Mouse (Mus musculus) kidney, adult 9 months (tissue): ENCODE data around the gene Dock10.
A peak's percentile ranks its signal among the peaks of the same experiment; 100 is the strongest.

ENCODE experiments used
- DNase-seq: peaks from one replicate; pipeline ENCODE4 v3.0.0; 2022

Gene Dock10

DNA sequence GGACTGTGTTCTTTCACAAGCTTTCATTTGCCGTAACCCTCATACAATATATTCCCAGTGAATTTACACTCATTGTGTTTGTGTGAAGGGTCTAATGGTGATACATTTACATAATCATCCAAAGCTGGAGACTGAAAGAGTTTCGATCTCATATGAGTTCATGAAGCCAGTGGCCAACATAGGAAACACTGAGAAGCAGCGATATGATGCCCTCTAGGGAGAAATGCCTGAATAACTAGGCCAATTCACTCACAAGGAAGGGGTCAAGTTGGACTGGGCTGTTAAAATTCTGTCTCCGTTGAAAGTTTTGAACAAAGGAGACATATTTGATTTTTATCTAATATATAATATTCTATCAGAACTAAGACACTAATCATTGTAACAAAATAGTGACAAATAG is 30.9 kb downstream of the Dock10 start:
- DNase-seq: no peak

DNA sequence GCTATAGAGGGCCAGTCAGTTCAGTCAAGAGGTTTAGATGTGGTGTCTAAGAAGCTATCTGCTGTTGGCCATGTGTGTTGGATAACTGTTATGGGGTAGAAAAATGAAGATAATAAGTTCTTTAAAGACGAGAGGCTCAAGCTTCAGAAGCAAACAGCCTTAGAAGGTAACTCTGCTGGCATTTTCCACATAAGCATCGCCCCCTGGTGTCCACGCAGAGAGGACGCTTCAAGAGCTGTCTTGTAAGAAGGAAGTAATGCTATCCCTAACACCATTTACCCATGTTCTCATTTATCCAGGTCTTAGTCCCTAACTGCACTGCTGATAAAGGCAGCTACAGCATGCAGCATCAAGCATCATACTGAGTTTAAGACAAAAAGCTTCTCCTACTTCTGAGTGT is 35.7 kb downstream of the Dock10 start:
- DNase-seq: peak; percentile 36

DNA sequence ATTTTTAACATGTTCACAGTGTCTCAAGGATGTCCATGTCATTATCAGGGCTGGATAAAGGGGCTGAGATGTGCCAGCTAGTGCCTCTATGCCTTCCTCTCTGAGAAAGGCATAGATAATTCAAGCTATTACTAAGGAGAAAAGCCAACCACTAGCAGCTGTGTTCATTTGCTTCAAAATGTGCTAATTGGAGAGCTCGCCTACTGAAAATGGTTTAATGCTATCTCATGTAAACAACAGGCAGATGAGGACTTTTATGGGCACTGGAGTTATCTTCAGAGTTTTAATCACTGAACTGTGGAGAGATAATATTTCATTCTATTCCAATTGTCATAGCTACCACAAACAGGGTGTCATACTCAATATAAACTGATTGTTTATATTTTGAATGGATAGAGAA is 36.3 kb downstream of the Dock10 start:
- DNase-seq: no peak

DNA sequence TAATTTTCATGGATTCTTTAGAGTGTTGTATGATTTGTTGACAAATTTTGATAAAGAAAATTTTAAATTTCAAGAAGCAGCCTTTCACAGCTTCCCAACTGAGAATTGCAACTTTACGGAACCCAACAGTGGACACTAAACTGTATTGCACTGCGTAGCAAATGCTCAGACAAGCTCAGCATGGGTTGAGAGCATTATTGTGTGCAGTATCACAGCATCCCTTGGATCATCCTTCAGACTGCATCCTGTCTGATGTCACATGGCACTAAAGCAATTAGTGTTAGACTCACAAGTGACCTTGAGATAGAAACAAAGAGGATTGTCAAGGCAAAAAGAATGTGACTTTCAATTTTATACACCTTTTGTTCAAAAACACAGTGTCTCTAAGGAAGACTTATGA is 37.1 kb downstream of the Dock10 start:
- DNase-seq: no peak

DNA sequence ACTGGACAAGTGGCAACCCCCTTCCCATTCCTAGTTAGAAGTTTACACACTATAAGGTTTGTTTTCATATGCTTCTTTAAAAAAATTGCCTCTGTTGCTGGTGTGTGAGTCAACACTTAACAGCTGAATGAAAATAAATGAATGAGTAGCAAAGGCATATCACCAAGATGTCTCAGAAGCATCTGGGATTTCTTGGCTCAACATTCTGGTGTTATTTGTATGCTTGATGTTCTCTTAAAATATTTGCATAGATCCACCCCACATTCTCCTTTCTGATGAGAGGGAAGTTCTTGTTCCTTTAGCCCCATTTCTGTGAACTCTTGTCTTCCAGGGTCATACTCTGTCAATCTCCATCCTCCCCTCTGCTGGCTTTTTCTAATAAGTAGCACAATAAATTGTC is 38.2 kb downstream of the Dock10 start:
- no peak for DNase-seq

DNA sequence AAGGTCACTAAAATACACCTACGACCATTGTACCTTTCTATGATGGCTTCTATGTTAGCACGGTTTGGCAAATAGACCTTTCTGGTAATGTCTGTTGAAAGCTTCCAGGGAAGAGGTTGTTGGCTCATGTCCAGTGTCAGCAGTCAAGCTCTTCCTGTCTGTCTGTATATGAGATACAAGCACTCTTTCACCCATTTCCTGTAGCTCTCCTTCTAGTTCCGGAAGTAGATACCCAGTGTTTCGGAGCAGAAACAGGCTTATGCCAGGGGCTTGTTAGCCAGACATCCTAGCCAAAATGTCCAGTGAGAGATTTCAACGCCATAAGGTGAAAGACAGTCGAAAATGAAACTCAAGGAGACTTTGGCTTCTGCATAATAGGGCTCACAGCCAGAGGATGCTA is 38.9 kb downstream of the Dock10 start:
- DNase-seq: no peak

DNA sequence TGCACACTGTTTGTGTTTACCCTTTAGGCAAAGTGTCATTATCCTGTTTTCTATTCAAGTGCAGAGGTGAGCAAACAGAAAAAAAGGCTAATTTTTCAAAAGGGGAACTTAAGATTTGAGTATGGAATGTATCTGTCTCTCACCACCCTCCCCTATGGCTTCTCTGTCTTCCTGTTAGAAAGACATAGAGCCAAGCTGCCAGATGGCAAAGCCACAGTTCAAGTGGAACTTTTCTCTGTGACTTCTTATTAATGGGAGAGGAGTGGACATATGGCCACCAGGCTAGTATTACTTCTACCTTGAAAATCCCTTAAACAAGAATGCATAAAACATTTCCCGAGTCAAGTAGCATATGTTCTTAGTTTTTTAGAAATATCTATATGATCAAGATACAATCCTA is 39.7 kb downstream of the Dock10 start:
- DNase-seq: no peak

DNA sequence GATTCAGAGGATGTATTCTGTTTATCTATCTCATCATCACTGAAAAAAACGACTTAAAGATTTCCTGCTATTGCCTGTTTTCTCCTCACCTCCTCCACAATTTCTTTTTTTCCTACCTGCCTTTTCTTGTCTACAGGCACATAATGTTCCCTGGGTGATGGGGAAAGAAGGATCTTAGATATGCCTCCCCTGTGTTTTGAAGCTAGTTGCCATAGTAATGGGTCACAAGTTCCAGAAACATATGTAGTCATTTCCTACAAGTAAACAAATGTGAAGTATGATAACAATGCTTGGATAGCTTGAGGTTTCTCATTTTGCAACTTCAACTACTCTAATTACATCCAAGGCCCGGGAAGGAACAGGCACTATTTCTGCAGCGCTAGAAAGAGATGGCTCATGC is 42.4 kb downstream of the Dock10 start:
- DNase-seq: no peak

DNA sequence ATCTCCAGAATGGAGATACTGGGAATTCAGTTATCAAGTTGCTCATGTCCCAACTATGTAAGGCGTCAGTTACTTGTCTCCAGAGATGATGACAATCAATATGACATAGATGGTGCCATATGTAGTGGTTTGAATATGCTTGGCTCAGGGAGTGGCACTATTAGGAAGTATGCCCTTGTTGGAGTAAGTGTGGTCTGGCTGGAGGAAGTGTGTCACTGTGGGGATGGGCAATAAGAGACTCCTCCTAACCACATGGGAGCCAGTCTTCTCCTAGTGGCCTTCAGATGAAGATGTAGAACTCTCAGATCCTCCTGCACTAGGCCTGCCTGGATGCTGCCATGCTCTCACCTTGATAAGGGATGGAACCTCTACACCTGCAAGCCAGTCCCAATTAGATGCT is 44.4 kb downstream of the Dock10 start:
- DNase-seq: no peak

DNA sequence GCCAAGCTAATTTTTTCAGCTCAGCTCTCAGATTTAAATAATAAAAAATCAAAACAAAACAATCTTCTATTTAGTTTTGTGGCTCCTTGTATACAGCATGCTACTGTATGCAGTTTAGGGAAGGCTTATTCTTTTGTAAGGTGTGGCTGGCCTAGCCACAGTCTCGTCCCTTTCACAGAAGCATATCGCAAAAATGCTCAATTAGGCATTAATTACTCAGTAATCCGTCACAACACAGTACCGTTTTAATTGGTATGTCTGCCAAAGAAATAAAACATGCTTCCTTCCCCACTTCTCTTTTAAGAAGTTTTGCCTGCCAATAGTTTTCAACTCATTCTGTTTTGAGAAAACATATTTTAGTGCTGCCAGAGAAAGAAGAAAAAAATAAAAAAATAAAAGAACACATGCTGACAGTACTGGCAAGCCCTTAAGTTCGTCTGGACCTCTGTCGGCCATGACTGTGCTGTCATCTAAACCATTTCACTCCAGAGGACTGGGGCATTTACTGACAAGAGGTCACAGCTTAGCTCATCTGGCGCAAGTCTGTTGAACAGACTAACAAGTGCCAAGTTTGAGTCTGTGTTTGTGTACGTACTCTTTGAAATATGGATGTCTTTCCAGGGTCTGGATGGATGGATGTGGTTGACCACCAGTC is 47.6 kb downstream of the Dock10 start:
- no peak for DNase-seq

DNA sequence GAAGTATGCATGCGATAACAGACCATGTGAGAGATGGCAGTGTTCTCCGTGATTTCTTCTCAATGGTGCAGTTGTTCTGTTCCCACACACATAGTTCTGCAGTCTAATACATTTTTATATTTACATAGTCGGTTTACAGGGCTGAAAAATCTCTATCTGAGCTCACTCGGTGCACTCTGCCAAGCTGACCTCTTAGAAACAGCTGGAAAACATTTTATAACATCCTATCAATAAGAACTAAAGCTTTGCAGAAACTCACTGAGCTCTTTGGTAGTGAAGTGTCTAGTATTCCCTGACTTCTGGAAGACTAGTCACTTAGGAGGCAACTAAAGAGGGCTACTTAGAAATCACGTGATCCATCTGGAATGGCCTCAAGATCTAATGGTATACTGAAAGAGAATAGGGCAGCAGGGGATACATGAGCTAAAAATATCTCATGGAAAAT is 48.2 kb downstream of the Dock10 start:
- no peak for DNase-seq

DNA sequence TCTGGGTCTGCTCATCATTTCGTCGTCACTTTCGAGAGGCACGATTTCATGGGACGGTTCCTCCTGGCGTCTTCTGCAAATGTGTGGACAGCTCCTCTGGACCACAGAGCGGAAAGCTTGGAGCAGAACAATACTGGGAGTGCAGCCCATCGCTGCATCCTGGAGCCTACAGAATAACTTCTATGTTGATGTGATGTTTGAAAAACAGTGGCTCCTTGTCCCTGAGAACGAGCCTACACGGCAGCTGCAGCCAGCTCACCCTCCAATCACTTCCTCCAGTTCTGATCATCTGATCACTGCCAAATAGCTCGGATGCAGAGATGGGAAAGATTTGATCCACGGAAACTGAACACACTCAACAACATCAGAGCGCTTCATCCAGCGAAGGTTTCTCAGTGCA is 49.0 kb downstream of the Dock10 start:
- no peak for DNase-seq

DNA sequence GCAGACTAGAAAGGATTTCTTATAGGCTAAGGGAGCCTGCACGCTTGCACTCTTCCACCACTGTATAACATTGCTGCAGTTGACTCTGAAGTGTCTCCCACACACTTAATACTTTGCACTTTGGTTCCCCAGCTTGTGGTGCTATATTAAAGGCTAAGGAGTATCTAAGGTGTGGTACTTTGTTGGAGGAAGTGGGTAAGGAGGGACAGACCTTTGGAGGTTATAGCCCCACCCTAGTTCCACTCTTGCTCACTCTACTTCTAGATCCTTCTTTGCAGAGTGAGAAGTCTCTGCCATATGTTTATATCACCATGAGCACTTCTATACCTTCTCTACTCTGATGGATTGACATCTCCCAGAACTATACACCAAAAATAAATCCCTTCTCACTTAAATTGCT is 55.0 kb downstream of the Dock10 start:
- no peak for DNase-seq

DNA sequence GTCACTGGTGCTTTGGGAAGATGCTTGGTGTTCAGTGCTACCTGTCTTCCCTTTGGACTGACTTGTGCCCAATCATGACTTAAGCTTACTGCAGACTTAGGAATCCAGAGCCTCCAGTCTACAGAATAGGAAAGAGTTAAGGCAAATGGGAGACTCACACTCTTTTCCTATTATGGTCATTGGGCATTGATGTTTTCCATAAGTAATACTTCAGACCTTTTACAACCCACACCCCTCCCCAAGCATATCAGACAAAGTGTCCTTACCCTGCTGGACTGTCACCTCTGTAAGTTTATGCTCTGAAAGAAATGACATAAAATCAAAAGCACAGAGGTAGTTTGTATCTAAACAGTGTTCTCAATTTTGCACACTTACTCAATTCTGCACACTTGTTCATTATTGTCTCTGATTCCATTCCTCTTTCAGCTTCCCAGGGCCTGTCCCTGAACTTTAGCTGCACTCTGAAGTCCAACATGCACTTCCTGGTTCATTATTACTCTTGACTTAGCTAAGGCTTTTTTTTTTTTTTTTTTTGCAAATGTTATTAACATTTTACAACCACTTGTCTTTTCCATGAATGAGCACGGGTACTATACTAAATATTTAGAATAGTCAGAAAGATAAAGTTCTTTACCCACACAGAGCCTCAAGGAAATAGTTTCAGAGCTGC is 82.2 kb downstream of the Dock10 start:
- no peak for DNase-seq

DNA sequence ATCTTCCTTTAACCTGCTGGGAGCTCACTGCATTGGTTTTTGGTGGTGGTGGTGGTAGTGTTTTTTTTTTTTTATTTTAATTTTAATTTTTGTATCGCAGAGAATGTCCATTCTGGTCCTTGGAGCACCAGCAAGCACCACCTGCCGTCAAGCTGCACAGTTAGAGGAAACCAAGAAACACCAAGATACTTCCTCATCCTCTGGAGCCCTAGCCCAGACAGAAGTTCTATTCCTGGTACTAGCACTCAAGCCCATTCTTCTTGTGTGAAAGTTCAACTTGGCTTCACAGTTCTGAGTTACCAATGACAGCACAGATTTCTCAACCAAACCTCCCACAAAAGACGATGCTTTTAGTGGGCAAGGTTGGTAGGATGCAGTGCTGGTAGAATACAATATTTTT is 86.6 kb downstream of the Dock10 start:
- no peak for DNase-seq

DNA sequence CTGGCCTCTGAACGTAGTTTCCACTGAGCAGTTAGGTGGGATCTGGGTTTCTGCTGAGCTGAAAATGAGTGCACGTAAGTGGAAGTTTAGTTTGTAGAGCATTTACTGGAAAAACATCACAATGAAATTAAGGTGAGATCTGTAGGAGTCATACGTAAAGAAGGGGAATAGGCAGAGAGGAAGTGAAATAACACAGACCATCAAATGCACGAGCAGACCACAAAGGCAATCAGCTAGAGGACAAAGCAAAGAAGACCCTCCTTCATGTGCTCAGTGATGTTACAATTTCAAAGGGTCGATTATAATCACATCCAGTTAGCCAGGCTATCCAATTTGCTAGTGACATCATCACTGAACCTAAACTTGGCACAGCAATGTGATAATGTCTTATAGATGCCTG is 87.3 kb downstream of the Dock10 start:
- no peak for DNase-seq

DNA sequence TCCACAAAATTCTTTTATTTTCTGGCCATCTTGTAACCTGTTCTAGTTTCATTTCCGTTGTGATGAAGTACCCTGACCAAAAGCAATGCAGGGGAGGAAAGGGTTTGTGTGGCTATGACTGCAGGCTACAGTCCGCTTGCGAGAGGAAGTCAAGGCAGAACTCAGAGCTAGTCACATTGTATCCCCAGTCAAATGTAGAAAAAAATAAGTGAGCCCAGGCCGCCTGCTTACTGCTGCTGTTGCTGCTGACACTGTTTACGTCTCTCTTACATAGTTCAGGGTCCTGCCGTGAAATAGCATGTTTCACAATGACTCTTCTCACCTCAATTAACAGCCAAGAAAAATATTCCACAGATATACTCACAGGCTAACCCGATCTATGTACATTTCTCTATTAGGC is 87.9 kb downstream of the Dock10 start:
- DNase-seq: no peak

DNA sequence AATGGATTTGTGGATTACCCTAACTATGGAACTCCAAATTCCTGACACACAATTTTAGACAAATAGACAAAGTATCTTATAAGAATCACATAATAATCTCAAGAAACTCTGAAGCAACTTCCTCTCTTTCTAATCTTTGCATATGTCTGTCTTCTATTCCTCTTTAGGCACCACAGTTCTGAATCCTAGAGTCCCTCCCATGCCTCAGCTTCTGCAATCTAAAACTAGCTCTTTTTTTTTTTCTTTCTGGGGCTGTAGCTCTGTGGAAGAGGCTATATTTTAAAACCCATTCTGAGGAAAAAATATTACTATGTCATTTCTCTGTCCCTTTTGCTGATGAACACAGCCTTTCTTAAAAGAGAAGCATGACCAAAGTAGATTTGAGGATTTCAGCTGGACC is 92.6 kb downstream of the Dock10 start:
- DNase-seq: no peak

DNA sequence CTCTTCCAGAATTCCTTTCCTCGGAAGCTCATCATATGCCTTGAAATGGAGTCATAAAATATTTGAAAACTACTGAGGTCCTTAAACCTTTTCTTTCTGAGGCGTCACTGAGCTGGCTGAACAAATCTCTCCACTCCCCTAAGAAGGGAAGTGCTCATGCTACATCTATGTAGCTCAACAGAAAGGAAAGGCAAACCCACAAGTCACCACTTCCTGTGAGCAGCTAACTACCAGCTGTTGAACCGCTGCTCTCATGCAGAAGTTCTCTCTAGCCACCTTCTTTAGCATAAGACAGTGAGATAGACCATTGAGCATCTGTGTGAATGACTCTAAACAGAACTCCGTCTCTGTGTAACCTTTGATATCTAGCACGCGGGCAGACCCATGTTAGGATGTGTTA is 93.2 kb downstream of the Dock10 start:
- peak; percentile 32 for DNase-seq

DNA sequence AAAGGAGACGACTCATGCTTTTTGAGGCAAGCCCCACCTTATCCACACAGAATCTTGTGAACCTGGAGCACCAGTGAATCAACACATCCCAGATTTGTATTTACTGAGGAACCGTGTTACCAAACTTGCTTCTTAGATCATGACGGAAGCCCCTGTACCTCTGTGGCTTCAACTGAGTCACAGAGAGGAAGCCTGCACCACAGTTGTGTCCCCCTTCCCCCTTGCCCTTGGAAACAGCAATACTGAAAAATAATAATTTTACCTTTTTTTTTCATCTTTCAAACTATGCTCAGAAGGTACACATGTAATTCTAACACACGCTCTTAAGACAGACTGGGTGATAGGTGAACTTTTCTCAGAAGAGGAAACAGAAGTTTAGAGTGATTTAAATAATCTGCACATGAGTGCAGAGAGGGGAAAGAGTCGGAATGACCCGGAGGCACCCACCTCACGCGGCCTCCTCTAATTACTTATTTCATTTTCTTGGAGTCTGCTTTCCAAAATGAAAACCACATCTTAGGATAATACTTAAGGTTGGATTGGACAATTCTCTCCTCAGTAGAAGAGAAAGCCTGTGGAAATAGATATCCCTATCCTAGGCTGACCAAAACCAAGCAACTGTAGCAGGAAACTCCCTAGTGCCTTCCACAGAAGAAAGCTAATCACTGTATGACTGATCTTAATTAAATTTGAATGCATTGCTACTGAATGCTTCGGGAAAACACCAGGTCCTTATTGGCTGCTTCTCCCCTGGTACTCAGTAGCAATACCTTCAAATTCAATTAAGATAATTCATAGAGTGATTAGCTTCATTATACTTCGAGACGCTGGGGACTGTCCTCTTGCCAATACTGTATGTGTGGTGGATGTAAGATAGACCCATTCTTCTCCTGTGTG is 96.6 kb downstream of the Dock10 start:
- DNase-seq: no peak

DNA sequence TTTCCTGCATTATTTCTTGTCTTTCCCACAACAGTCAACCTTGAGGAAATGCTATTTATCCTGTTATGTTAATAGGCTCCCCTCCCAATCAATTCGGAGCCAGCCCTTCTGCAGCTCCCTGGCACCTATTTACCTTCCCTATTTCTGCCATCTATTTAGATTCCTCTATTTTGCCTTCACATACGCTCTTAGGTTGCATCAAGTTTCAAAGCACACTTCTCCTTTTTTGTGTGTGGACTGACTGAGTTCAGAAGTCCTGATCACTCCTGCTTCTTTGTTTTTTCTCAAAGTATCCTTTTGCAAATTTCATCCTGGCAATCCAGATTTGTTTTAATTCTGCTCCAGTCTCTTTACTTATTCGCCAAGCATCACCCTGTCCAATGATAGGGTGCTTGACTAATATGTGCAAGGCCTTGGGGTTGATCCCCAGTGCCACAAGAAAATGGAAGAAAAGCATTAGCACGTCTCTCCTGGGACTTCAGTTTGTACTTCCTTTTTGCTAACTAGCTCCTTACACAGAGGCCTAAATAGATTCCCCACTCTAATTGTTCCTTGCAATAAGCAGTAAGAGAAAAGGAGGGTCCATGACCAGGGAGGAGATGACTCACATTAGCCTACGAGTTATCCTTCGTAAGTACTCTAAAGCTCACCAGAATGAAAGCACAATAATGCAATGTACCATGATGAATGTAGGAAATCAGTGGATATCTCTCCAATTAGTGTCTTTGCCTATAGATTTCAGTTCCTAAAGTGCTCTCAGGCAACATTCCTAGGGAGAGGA is 98.7 kb downstream of the Dock10 start:
- DNase-seq: no peak

DNA sequence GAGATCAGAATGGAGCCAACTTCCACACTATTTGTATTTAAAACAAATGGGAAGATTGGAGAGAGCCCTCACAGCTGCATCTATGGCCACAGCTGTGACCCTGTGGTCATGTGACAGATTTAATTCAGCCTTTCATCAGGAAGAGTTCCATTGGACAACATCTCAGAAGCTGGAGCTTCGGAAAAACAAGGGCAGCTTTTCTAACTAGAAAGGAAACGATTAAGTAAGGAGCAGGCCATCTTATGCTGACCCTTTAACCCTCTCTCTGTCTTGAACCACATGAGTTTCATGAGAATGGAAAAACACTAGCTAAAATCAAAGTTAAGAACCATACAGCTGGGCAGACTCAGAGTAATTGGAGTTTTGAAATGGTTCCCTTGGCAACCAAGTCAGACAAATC is 101.9 kb downstream of the Dock10 start:
- DNase-seq: peak; percentile 22

DNA sequence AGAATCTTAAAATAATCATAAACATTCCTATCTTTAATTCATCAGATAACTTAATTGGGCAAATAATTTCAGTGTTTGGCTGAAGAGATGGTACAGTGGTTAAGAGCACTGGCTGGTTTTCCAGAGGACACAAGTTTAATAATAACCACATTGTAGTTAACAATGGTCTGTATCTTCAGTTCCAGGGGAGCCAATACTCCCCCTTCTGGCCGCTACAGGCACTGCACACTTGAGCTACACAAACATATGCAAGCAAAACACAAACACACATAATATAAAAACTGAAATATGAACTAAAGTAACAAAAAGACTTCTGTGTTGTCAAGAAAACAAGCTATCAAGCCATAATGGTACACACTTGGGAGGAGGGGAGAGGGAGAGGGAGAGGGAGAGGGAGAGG is 102.5 kb downstream of the Dock10 start:
- DNase-seq: no peak
